Mouse (Mus musculus) forebrain, embryonic 14.5 days (tissue): Measurements from ENCODE around the gene Hyal3. TPM values are rescaled to one million over a fixed set of nuclear protein-coding genes. Genes with fewer than 3 reads are reported as not detected.

ENCODE experiments used
- ATAC-seq: fragments of 200-750 bp; cut with Nextera tagmentation; 2 replicates; pipeline ENCODE4 v1.8.0; 2017; ENCODE audit warnings: mild to moderate bottlenecking, moderate library complexity
- DNase-seq: peaks from one replicate; pipeline ENCODE4 v3.0.0-alpha.2; 2015; ENCODE audit warnings: low spot score
- H3K27ac ChIP-seq: fragments of 300-500 bp; sonication (generic); 2 replicates; pipeline ENCODE4 v1.5.1; 2014; ENCODE audit warnings: low read depth, mild to moderate bottlenecking, control low read depth, low read length, moderate library complexity
- H3K27me3 ChIP-seq: fragments of 300-500 bp; sonication (generic); replicated peaks from 2 replicates; pipeline ENCODE4 v1.6.1; 2014; ENCODE audit warnings: low read length, control low read depth, mixed read lengths; ENCODE audit not compliant: control insufficient read depth, insufficient read depth
- H3K36me3 ChIP-seq: fragments of 300-500 bp; sonication (generic); 2 replicates; pipeline ENCODE4 v1.6.1; 2014; ENCODE audit warnings: low read length, control low read depth; ENCODE audit not compliant: control insufficient read depth, insufficient read depth
- H3K4me1 ChIP-seq: fragments of 300-500 bp; sonication (generic); 2 replicates; pipeline ENCODE4 v1.6.1; 2014; ENCODE audit warnings: antibody characterized with exemption, low read length, control low read depth; ENCODE audit not compliant: control insufficient read depth, insufficient read depth
- H3K4me2 ChIP-seq: fragments of 300-500 bp; sonication (generic); 2 replicates; pipeline ENCODE4 v1.6.1; 2014; ENCODE audit warnings: mild to moderate bottlenecking, control low read depth, low read length
- H3K4me3 ChIP-seq: fragments of 300-500 bp; sonication (generic); 2 replicates; pipeline ENCODE4 v1.5.1; 2014; ENCODE audit warnings: low read depth, low read length, control low read depth
- H3K9ac ChIP-seq: fragments of 300-500 bp; sonication (generic); 2 replicates; pipeline ENCODE4 v1.6.1; 2014; ENCODE audit warnings: mild to moderate bottlenecking, low read length, control low read depth, moderate library complexity
- H3K9me3 ChIP-seq: fragments of 300-500 bp; sonication (generic); replicated peaks from 2 replicates; pipeline ENCODE4 v1.6.1; 2016; ENCODE audit warnings: low read length, control low read depth, mixed read lengths; ENCODE audit not compliant: control insufficient read depth
- WGBS: fragments of 180-500 bp; shearing (Covaris S2); extraction: QIAGEN DNeasy Blood & Tissue Kit; methylation state at CpG from one replicate; pipeline ENCODE4 v1.1.7; 2014; 5-methylcytosine and 5-hydroxymethylcytosine counted together
- polyA plus RNA-seq: library from polyadenylated mRNA; unstranded; fragments of >200 nt; fragmentation: Nextera tagmentation; extraction: Ambion mirVana; gene quantifications from 2 replicates; pipeline ENCODE4 v1.2.1, GENCODE M21; 2014

The Hyal3 gene
- 0.66 and 1.0 TPM in 2 replicates for polyA plus RNA-seq

DNA sequence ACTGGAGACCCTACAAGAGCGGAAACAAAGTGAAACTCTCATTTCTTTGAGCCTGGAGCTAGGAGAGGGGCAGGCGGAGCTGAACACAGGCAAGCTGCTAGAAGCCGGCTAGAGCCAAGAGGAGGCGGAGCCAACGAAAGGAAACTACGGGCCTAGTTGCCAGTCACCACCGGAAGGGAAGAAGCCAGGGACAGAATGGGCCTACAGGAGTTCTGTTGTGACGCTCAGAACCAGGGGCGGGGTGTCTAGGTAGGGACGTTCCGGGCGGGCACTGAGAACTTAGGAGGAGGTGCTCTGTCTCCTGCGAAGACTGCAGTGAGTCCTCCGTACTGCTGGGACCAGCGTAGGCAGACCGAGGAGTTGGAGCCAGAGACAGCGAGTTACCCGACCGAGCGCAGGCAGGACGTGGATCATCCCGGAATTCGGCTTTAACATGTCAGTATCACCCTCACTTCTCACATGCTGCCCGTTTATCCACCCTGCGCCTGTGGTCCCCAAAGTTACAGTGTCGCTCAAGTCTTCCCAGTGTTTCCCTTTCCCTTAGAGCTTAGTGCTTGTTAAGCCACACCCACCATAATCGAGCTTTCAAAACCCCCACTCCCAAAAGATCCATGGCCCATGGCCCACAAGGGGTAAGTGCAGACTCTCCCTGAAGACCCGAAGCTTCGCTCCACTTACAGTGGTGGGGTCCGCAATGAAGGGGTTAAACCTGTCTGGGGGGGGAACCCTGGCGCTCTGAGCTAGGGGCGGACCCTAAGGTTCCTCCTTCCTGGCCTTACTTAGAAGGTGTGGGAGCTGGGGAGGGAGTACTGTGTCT lies at the start of gene Hyal3:
Hyal3 (plus strand) TSS at position 318 of the 817 bp plus-strand sequence.
- no peaks in the 10 kb centered on the region for H3K27me3 ChIP-seq
- DNase-seq, result peak; percentile 95
- H3K27ac ChIP-seq, result peak within 1 kb of the TSS; percentile 74
- peaks cover 13% of the 10 kb centered on the region for H3K4me1 ChIP-seq
- peak within 1 kb of the TSS; percentile 71 for H3K4me2 ChIP-seq
- peaks cover 11% of the 10 kb centered on the region; the same call in 1 of the 2 replicates for H3K36me3 ChIP-seq
- WGBS, result 1% methylated on average over 32 of the region's 32 CpGs
- H3K9ac ChIP-seq, result peak within 1 kb of the TSS; percentile 60
- peak within 1 kb of the TSS; percentile 58 for H3K4me3 ChIP-seq
- H3K9me3 ChIP-seq, result no peaks in the 10 kb centered on the region
- peak; percentile 87 for ATAC-seq

DNA sequence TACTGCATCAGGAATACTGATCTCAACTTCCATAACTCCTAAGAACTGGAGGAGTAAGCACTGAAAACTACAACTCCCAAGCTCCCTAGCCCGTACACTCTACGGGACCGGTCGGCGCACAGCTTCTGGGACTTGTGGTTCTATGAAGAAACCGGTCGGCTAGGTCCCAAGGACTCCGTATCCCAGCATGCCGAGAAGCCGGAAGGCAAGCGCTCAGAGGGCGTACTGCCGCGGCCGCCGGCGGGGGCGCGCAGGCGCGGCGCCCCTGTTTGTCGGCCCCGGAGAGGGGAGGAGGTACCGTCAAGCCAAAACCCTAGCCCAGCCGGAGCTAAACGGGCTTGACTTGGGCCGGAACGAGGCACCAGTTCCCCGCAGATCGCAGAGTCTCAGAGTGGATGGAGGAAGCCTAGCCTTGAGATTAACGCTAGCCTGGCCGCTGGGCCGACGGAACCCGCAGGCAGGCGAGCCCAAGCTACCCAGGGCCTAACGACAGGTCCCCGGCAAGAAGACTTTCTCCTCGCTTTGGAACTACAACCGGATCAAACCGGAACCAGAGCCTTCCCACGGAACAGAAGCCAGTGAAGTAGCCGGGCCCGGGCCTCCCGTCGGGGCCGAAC lies 46.7 kb upstream of the Hyal3 start, which contains the start of gene Tmem115:
Tmem115 (plus strand) TSS at position 155 of the 617 bp plus-strand sequence.
- ATAC-seq (peak; percentile 99), DNase-seq (peak; percentile 99)
- peaks cover 22% of the 10 kb centered on the region for H3K4me1 ChIP-seq
- WGBS, result under 1% methylated on average over 45 of the region's 48 CpGs
- peak within 1 kb of the TSS; percentile 100 for H3K4me2 ChIP-seq
- H3K27me3 ChIP-seq, result no peaks in the 10 kb centered on the region
- H3K4me3 ChIP-seq, result peak within 1 kb of the TSS; percentile 97
- H3K36me3 ChIP-seq, result peaks cover 24% of the 10 kb centered on the region
- H3K27ac ChIP-seq, result peak within 1 kb of the TSS; percentile 58; the same call in 1 of the 2 replicates
- H3K9ac ChIP-seq, result peak within 1 kb of the TSS; percentile 88
- H3K9me3 ChIP-seq, result no peaks in the 10 kb centered on the region

DNA sequence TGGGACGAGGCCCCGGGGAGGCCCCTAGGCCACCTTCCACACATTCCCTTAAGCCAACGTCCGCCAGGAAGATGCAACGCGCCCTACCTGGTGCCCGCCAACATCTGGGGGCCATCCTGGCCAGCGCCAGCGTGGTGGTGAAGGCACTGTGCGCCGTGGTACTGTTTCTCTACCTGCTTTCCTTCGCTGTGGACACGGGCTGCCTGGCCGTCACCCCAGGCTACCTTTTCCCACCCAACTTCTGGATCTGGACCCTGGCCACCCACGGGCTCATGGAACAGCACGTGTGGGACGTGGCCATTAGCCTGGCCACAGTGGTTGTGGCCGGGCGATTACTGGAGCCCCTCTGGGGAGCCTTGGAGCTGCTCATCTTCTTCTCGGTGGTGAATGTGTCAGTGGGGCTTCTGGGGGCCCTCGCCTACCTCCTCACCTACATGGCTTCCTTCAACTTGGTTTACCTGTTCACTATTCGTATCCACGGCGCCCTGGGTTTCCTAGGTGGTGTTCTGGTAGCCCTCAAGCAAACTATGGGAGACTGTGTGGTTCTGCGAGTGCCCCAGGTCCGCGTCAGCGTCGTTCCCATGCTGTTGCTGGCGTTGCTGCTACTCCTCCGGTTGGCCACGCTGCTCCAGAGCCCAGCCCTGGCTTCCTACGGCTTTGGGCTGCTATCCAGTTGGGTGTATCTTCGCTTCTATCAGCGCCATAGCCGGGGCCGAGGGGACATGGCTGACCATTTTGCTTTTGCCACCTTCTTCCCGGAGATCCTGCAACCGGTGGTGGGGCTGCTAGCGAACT lies 46.0 kb upstream of the Hyal3 start:
- ATAC-seq, result peak; percentile 18
- WGBS, result under 1% methylated on average over 40 of the region's 40 CpGs
- peaks cover 31% of the 10 kb centered on the region for H3K36me3 ChIP-seq

GRCm38 (mm10) chr9:107538231-107538630 lies 42.4 kb upstream of the Hyal3 start:
- no peaks in the 10 kb centered on the region for H3K9me3 ChIP-seq
- H3K36me3 ChIP-seq, result peaks cover 40% of the 10 kb centered on the region
- H3K4me3 ChIP-seq, result no peak overlapping the region
- no peak overlapping the region for H3K9ac ChIP-seq
- DNase-seq, result no peak
- no peak overlapping the region for H3K27ac ChIP-seq
- 90% methylated on average over 7 of the region's 7 CpGs for WGBS
- H3K4me2 ChIP-seq, result no peak overlapping the region
- no peak for ATAC-seq
- peaks cover 35% of the 10 kb centered on the region for H3K4me1 ChIP-seq
- no peaks in the 10 kb centered on the region for H3K27me3 ChIP-seq

More for the DNA sequence above, 46.0 kb upstream of the Hyal3 start:
- no peak for DNase-seq
- Histone ChIP-seq H3K4me3 (peak overlapping the region; percentile 97), H3K9ac (peak overlapping the region; percentile 88), H3K4me2 (peak overlapping the region; percentile 100), H3K4me1 (peaks cover 22% of the 10 kb centered on the region), H3K27me3 (no peaks in the 10 kb centered on the region), H3K27ac (0 out of 2 replicates have a peak overlapping the region, but pooled peaks have one; percentile 58), H3K9me3 (no peaks in the 10 kb centered on the region)

DNA sequence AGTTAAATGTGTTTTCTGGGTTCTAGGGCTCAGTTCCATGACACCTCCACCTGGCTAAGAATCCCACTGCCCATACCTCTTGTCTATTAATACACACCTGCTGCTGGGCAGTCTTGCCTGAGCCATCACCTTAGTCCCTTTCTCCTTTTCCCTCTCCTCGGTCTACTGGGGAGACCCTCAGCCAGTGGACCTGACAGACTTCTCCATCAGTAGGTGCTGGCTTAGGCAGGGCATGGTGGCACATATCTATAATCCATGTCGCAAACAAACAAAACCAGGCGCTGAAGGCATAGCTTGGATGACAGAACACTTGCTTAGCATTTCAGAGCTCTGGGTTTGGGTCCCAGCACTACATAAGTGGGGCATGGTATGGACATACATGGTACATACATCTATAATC lies 41.9 kb upstream of the Hyal3 start:
- H3K9me3 ChIP-seq, result no peaks in the 10 kb centered on the region
- DNase-seq (no peak), ATAC-seq (no peak)
- 90% methylated on average over 3 of the region's 3 CpGs for WGBS
- H3K4me2 ChIP-seq, result no peak overlapping the region
- no peak overlapping the region for H3K4me3 ChIP-seq
- no peaks in the 10 kb centered on the region for H3K27me3 ChIP-seq
- peaks cover 40% of the 10 kb centered on the region for H3K36me3 ChIP-seq
- peaks cover 35% of the 10 kb centered on the region for H3K4me1 ChIP-seq
- H3K27ac ChIP-seq, result no peak overlapping the region
- H3K9ac ChIP-seq, result no peak overlapping the region

GRCm38 (mm10) chr9:107539940-107540339 lies 40.7 kb upstream of the Hyal3 start:
- H3K27ac ChIP-seq, result no peak overlapping the region
- H3K9ac ChIP-seq, result no peak overlapping the region
- no peaks in the 10 kb centered on the region for H3K27me3 ChIP-seq
- no peak overlapping the region for H3K4me3 ChIP-seq
- H3K36me3 ChIP-seq, result peaks cover 52% of the 10 kb centered on the region
- no peak for DNase-seq
- WGBS, result 96% methylated on average over 8 of the region's 8 CpGs
- H3K4me1 ChIP-seq, result peaks cover 35% of the 10 kb centered on the region
- H3K9me3 ChIP-seq, result no peaks in the 10 kb centered on the region
- H3K4me2 ChIP-seq, result no peak overlapping the region
- ATAC-seq, result no peak

GRCm38 (mm10) chr9:107540420-107540819 lies 40.2 kb upstream of the Hyal3 start:
- Histone ChIP-seq H3K36me3 (peaks cover 52% of the 10 kb centered on the region), H3K9ac (no peak overlapping the region), H3K27me3 (no peaks in the 10 kb centered on the region), H3K27ac (no peak overlapping the region), H3K4me2 (0 out of 2 replicates have a peak overlapping the region, but pooled peaks have one; percentile 95), H3K4me1 (peaks cover 32% of the 10 kb centered on the region), H3K9me3 (no peaks in the 10 kb centered on the region), H3K4me3 (0 out of 2 replicates have a peak overlapping the region, but pooled peaks have one; percentile 62)
- DNase-seq, result no peak
- no peak for ATAC-seq
- WGBS, result 87% methylated on average over 4 of the region's 4 CpGs

- no peak overlapping the region for H3K27ac ChIP-seq
- peak overlapping the region; percentile 95 for H3K4me2 ChIP-seq
- peaks cover 26% of the 10 kb centered on the region for H3K4me1 ChIP-seq
- DNase-seq (no peak), ATAC-seq (no peak)
- H3K27me3 ChIP-seq, result no peaks in the 10 kb centered on the region
- H3K9ac ChIP-seq, result peak overlapping the region; percentile 69
- H3K4me3 ChIP-seq, result peak overlapping the region; percentile 62
- 44% methylated on average over 10 of the region's 10 CpGs for WGBS
- H3K9me3 ChIP-seq, result no peaks in the 10 kb centered on the region
- peaks cover 52% of the 10 kb centered on the region for H3K36me3 ChIP-seq
Observed at GRCm38 (mm10) chr9:107541005-107541404, 39.6 kb upstream of the Hyal3 start.
